In genomic region chr4:128652584-128653298, GRCm38 (mm10) we compare ENCODE assay signal across 10 mouse cellular contexts. TPM values are rescaled to one million over a fixed set of nuclear protein-coding genes. Genes with fewer than 3 reads are reported as not detected.
DNase-seq lines count a peak whose midpoint lies in the region; ATAC-seq lines count a peak whose summit lies in the region.
"Had no signal": no experiment of that assay in that cellular context is flagged by ENCODE, and none has a peak within 500 bp of the region (broad histone marks: within the 10 kb centered on the region; RNA-seq: fewer than 3 reads in every experiment).

No protein-coding gene starts in this region.

- DNase-seq in heart, embryonic 10.5 days (ENCODE audit: low spot score) = no peak
- no peak for DNase-seq in heart, postnatal 14 days
- DNase-seq in neural tube, embryonic 11.5 days (ENCODE audit: low spot score) = no peak
- no peak for DNase-seq in neural tube, embryonic 10.5 days (ENCODE audit: extremely low spot score, low spot score)
- no peak for DNase-seq in urinary bladder, adult 2 months (ENCODE audit: low spot score)
- DNase-seq: thymus, adult 18-20 months had no signal

- no peaks in the 10 kb centered on the region for H3K36me3 ChIP-seq in heart, embryonic 10.5 days
- no peaks in the 10 kb centered on the region for H3K36me3 ChIP-seq in neural tube, embryonic 11.5 days (ENCODE audit: control insufficient read depth, insufficient read depth, low read length)
- H3K36me3 ChIP-seq in limb, embryonic 15.5 days = no peaks in the 10 kb centered on the region
- H3K36me3 ChIP-seq in neural tube, embryonic 15.5 days = no peaks in the 10 kb centered on the region

- H3K9me3 ChIP-seq in heart, embryonic 10.5 days = no peaks in the 10 kb centered on the region
- H3K9me3 ChIP-seq in neural tube, embryonic 11.5 days (ENCODE audit: control insufficient read depth, low read length) = no peaks in the 10 kb centered on the region
- no peaks in the 10 kb centered on the region for H3K9me3 ChIP-seq in limb, embryonic 15.5 days
- H3K9me3 ChIP-seq in neural tube, embryonic 15.5 days (replicated peaks) = no peaks in the 10 kb centered on the region

- 27% methylated on average over 5 of the region's 5 CpGs for WGBS in heart, embryonic 10.5 days
- WGBS in neural tube, embryonic 11.5 days = 7% methylated on average over 5 of the region's 5 CpGs
- WGBS in limb, embryonic 15.5 days = 24% methylated on average over 5 of the region's 5 CpGs
- WGBS in neural tube, embryonic 15.5 days = 6% methylated on average over 5 of the region's 5 CpGs

- peak overlapping the region; percentile 36 for H3K27ac ChIP-seq in heart, embryonic 10.5 days
- peak overlapping the region; percentile 45 for H3K27ac ChIP-seq in neural tube, embryonic 11.5 days (ENCODE audit: low read depth, low read length)
- 0 out of 2 replicates have a peak overlapping the region, but pooled peaks have one; percentile 17 for H3K27ac ChIP-seq in limb, embryonic 15.5 days
- peak overlapping the region; percentile 62 for H3K27ac ChIP-seq in neural tube, embryonic 15.5 days (replicated peaks)

- H3K4me1 ChIP-seq in heart, embryonic 10.5 days = peaks cover 50% of the 10 kb centered on the region
- H3K4me1 ChIP-seq in neural tube, embryonic 11.5 days (ENCODE audit: control insufficient read depth, insufficient read depth, low read length) = peaks cover 22% of the 10 kb centered on the region
- peaks cover 34% of the 10 kb centered on the region for H3K4me1 ChIP-seq in limb, embryonic 15.5 days
- H3K4me1 ChIP-seq in neural tube, embryonic 15.5 days = peaks cover 56% of the 10 kb centered on the region

- peaks cover 18% of the 10 kb centered on the region for H3K27me3 ChIP-seq in heart, embryonic 10.5 days (ENCODE audit: insufficient read depth, poor library complexity, severe bottlenecking)
- no peaks in the 10 kb centered on the region for H3K27me3 ChIP-seq in neural tube, embryonic 11.5 days (ENCODE audit: control insufficient read depth, insufficient read depth, low read length)
- no peaks in the 10 kb centered on the region for H3K27me3 ChIP-seq in limb, embryonic 15.5 days
- H3K27me3 ChIP-seq in neural tube, embryonic 15.5 days (replicated peaks) = no peaks in the 10 kb centered on the region

- no peak overlapping the region for H3K4me3 ChIP-seq in heart, embryonic 10.5 days
- H3K4me3 ChIP-seq in neural tube, embryonic 11.5 days (ENCODE audit: low read depth, low read length) = no peak overlapping the region
- H3K4me3 ChIP-seq in limb, embryonic 15.5 days = no peak overlapping the region
- H3K4me3 ChIP-seq in neural tube, embryonic 15.5 days (replicated peaks) = no peak overlapping the region
- H3K4me3 ChIP-seq: erythroblast, embryonic 14.5 days had no signal

- no peak overlapping the region for H3K4me2 ChIP-seq in neural tube, embryonic 11.5 days (ENCODE audit: low read depth)
- H3K4me2 ChIP-seq in limb, embryonic 15.5 days = no peak overlapping the region
- H3K4me2 ChIP-seq in neural tube, embryonic 15.5 days = no peak overlapping the region

- ATAC-seq in neural tube, embryonic 11.5 days (ENCODE audit: insufficient read depth, low FRiP score, low TSS enrichment) = no peak
- no peak for ATAC-seq in limb, embryonic 15.5 days (ENCODE audit: insufficient number of reproducible peaks, low FRiP score, low TSS enrichment, low read depth)
- 0 out of 2 replicates have a peak, but pooled peaks have one; percentile 6 for ATAC-seq in neural tube, embryonic 15.5 days (ENCODE audit: low FRiP score)
- ATAC-seq in frontal cortex, adult (ENCODE audit: low TSS enrichment) = no peak

- no peak overlapping the region for H3K9ac ChIP-seq in neural tube, embryonic 11.5 days (ENCODE audit: low read length)
- H3K9ac ChIP-seq in limb, embryonic 15.5 days = no peak overlapping the region
- no peak overlapping the region for H3K9ac ChIP-seq in neural tube, embryonic 15.5 days (replicated peaks)

- intact Hi-C loops in heart, postnatal 14 days (cut with DNase I) = no loop called here

RNA-seq across cellular contexts. Expression of gene Phc2, which starts 1.8 kb away (rescaled TPM):
- polyA plus RNA-seq in heart, embryonic 10.5 days (2016; fragmentation: Nextera tagmentation; extraction: Ambion mirVana) = 24.5 and 35.2 TPM in 2 replicates
- 10 to 100 TPM; 51.0 to 55.5 TPM for total RNA-seq in heart, postnatal 14 days (2021)
- 109 and 123 TPM in 2 replicates for polyA plus RNA-seq in neural tube, embryonic 11.5 days (2014; fragmentation: Nextera tagmentation; extraction: Ambion mirVana)
- polyA plus RNA-seq in limb, embryonic 15.5 days (2015; fragmentation: Nextera tagmentation; extraction: Ambion mirVana) = 33.1 and 40.7 TPM in 2 replicates
- 47.6 and 54.5 TPM in 2 replicates for polyA plus RNA-seq in neural tube, embryonic 15.5 days (2015; fragmentation: Nextera tagmentation; extraction: Ambion mirVana)
- polyA plus RNA-seq in urinary bladder, adult 2 months (2012; rRNA removed) = 68.5 and 77.5 TPM in 2 replicates

RNA-seq across cellular contexts. Expression of gene Tlr12, which starts 34.3 kb away (rescaled TPM):
- polyA plus RNA-seq in heart, embryonic 10.5 days (2016; fragmentation: Nextera tagmentation; extraction: Ambion mirVana) = 0.30 and 0.57 TPM in 2 replicates
- total RNA-seq in heart, postnatal 14 days (2021) = under 1 TPM in 1 of 2 experiments, not detected in 1; 0.76 TPM
- 0.23 and 0.66 TPM in 2 replicates for polyA plus RNA-seq in neural tube, embryonic 11.5 days (2014; fragmentation: Nextera tagmentation; extraction: Ambion mirVana)
- 0.72 and 0.76 TPM in 2 replicates for polyA plus RNA-seq in limb, embryonic 15.5 days (2015; fragmentation: Nextera tagmentation; extraction: Ambion mirVana)
- polyA plus RNA-seq in neural tube, embryonic 15.5 days (2015; fragmentation: Nextera tagmentation; extraction: Ambion mirVana) = 2.0 and 3.0 TPM in 2 replicates
- polyA plus RNA-seq in urinary bladder, adult 2 months (2012; rRNA removed) = 5.0 and 6.9 TPM in 2 replicates

RNA-seq across cellular contexts. Expression of gene Zscan20, which starts 42.8 kb away (rescaled TPM):
- 5.0 and 5.1 TPM in 2 replicates for polyA plus RNA-seq in heart, embryonic 10.5 days (2016; fragmentation: Nextera tagmentation; extraction: Ambion mirVana)
- total RNA-seq in heart, postnatal 14 days (2021) = 1 to 10 TPM; 4.4 to 4.7 TPM
- polyA plus RNA-seq in neural tube, embryonic 11.5 days (2014; fragmentation: Nextera tagmentation; extraction: Ambion mirVana) = 3.6 and 4.5 TPM in 2 replicates
- polyA plus RNA-seq in limb, embryonic 15.5 days (2015; fragmentation: Nextera tagmentation; extraction: Ambion mirVana) = 4.0 and 4.1 TPM in 2 replicates
- polyA plus RNA-seq in neural tube, embryonic 15.5 days (2015; fragmentation: Nextera tagmentation; extraction: Ambion mirVana) = 4.3 and 4.5 TPM in 2 replicates
- 2.1 and 3.4 TPM in 2 replicates for polyA plus RNA-seq in urinary bladder, adult 2 months (2012; rRNA removed)
